Mouse (Mus musculus) splenic B cell, adult 2 months (primary cell): ENCODE data around the gene Galp.
A peak's percentile ranks its signal among the peaks of the same experiment; 100 is the strongest.
"Not testable (repeated sequence)": the region's sequence is repeated elsewhere in the genome, so short reads cannot be mapped to it uniquely, and the experiment has no call there.

Source experiments
- DNase-seq: peaks from one replicate; pipeline ENCODE4 v3.0.0-alpha.2; 2011; ENCODE audit warnings: low read depth, low spot score
- H3K27me3 ChIP-seq: 2 replicates; pipeline ENCODE4 v1.6.1; 2012; ENCODE audit warnings: mild to moderate bottlenecking, low read length, moderate library complexity, mixed read lengths; ENCODE audit not compliant: control insufficient read depth, poor library complexity, insufficient read depth, severe bottlenecking
- H3K36me3 ChIP-seq: 2 replicates; pipeline ENCODE4 v1.6.1; 2012; ENCODE audit warnings: mild to moderate bottlenecking, low read length, moderate library complexity, mixed read lengths; ENCODE audit not compliant: control insufficient read depth, poor library complexity, insufficient read depth, severe bottlenecking

Gene Galp

DNA sequence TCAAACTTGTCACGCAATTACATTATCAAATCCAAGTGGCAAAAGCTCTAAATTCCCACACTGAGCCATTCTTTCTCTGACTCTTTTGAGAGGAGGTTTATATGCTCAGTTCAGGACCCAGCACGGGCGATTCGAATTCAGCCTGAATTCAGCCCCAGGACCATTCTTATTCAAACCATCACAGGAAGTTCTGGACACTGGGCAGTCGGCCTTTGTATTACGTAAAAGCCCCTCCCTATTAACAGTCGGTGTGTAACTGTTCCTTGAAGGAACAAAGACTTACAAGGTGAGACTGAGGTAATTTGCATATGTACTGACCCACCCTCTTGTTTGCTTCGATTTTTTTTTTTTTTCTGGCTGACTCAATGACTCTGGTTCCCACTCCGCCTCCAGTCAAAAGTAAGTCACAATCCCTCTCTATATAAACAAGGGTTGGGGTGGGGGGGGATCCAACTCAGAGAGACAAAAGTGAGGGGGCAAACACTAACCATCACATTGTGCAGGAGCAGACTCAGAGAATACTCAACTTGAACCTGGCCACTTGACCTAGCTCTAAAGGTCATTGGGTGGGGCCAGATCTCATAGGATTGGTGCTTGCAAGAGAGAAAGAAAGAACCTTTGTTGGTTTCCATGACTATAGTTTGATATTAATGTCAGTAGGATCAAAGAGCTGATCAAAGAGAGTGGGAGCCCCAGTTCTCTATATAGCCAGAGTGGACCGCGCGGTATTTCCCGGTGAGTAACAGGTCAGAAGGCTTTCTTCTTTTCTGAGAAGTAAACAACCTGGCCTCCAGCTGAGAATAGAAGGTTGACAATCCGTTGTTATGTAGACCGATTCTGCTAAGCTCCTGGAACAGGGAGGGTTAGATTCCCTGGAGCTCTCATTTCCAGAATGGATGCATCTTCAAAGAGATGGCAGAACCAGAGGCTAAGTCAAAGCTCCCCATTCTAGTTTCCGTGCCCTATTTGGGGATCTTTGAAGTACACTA lies 61.6 kb downstream of the Galp start:
- no peaks in the 10 kb centered on the region for H3K36me3 ChIP-seq
- H3K27me3 ChIP-seq, result no peaks in the 10 kb centered on the region
- DNase-seq, result no peak

DNA sequence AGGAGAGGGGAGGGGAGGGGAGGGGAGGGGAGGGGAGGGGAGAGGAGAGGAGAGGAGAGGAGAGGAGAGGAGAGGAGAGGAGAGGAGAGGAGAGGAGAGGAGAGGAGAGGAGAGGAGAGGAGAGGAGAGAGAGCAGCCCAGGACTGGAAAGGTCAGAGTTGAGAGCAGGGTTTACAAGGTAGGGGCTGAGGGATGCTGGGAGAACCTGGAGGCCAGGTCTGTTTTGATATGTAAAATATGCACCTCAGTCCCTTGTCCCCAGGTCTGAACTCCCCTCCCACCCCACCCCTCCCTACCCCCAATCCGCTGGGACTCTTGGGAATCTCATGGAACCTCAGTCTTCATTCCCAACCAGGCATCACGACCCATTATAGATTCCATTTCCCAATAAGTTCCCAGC lies 63.1 kb downstream of the Galp start:
- not testable (repeated sequence) for H3K36me3 ChIP-seq, DNase-seq, H3K27me3 ChIP-seq

DNA sequence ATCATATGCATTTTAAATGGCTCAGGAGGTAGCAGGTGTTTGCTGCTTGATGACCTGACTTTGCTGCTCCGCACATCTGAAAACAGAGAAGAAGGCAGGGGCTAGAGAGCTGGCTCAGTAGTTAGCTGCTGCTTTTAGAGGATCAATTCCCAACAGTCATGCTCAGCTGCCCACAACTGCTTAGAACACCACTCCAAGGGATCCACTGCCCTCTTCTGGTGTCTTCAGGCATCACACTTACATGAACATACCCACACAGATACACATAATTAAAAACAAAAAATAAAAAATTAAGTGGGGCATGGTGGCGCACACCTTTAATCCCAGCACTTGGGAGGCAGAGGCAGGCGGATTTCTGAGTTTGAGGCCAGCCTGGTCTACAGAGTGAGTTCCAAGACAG lies 65.2 kb downstream of the Galp start:
- H3K27me3 ChIP-seq, result no peaks in the 10 kb centered on the region
- DNase-seq, result no peak
- no peaks in the 10 kb centered on the region for H3K36me3 ChIP-seq

DNA sequence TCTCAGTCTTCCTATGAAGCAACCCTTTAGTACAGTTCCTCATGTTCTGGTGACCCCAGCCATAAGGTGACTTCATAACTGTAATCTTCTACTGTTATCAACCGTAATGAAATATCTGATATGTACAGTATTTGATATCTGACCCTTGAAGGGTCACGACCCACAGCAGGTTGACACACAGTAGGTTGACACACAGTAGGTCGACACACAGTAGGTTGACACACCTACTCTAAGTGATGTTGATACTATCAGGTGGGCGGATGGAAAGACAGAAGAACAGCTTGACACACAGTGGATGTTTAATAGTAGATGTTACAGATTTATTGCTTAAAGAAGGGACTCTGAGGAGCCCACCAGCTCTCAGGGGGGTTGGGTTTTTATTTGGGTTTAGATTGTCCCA lies 66.1 kb downstream of the Galp start:
- H3K36me3 ChIP-seq, result no peaks in the 10 kb centered on the region
- DNase-seq, result no peak
- H3K27me3 ChIP-seq, result no peaks in the 10 kb centered on the region

DNA sequence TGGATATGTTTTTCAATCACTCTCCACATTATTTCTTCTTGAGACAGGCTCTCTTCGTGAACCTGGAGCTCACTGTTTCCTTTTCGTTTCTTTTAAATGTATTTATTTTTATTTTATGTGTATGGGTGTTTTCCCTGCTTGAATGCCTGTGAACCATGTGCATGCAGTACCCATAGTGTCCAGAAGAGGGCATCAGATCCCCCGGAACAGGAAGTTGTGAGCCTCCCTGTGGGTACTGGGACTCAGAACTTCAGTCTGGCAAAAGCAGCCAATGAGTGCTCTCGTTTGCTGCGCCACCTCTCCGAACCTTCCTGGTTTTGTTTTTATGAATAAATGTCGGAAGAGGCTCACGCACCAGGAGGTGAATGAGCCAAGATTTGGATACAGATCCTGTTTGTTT lies 68.8 kb downstream of the Galp start:
- no peaks in the 10 kb centered on the region for H3K27me3 ChIP-seq
- peak; percentile 68 for DNase-seq
- H3K36me3 ChIP-seq, result no peaks in the 10 kb centered on the region
